Mouse (Mus musculus) CH12.LX (cell line): ENCODE data around the gene Tomm40. TPM values are rescaled to one million over a fixed set of nuclear protein-coding genes. Genes with fewer than 3 reads are reported as not detected.

ENCODE experiments used
- DNase-seq: peaks from one replicate; pipeline ENCODE4 v3.0.0-alpha.2; 2013; ENCODE audit errors: extremely low read depth
- H3K27ac ChIP-seq: 2 replicates; pipeline ENCODE4 v1.5.1; 2012; ENCODE audit warnings: low read depth, mild to moderate bottlenecking, control low read depth, moderate library complexity; ENCODE audit not compliant: insufficient read depth
- H3K27me3 ChIP-seq: replicated peaks from 2 replicates; pipeline ENCODE3; 2012; ENCODE audit warnings: inconsistent platforms
- H3K36me3 ChIP-seq, 2 experiments: replicated peaks in 1 of 2; 2 replicates each; pipeline versions ENCODE3 to v1.6.1; 2012; ENCODE audit warnings: inconsistent platforms in 1 of 2, low read length in 1 of 2, mild to moderate bottlenecking in 1 of 2, mixed read lengths in 1 of 2, moderate library complexity in 1 of 2; ENCODE audit not compliant: control insufficient read depth in 1 of 2, insufficient read depth in 1 of 2
- H3K4me1 ChIP-seq, 2 experiments: 2 replicates each; pipeline ENCODE4 v1.6.1; 2012; ENCODE audit warnings: inconsistent platforms in 1 of 2, moderate library complexity in 1 of 2; ENCODE audit not compliant: insufficient read depth in 2 of 2, control insufficient read depth in 1 of 2
- H3K4me2 ChIP-seq: 2 replicates; pipeline ENCODE4 v1.6.1; 2012; ENCODE audit warnings: low read depth, mild to moderate bottlenecking, control low read depth; ENCODE audit not compliant: poor library complexity, insufficient read depth, severe bottlenecking
- H3K4me3 ChIP-seq, 3 experiments: fragments of 150-350 bp in 1 of 3; sonication (generic) in 1 of 3; replicated peaks in 1 of 3; 2 replicates each; pipeline versions ENCODE3 to v1.5.1; 2011 to 2012; ENCODE audit warnings: low read depth in 2 of 3, low read length in 2 of 3, mild to moderate bottlenecking in 2 of 3, moderate library complexity in 2 of 3, control low read depth in 1 of 3, improper control_type of control experiment in 1 of 3, inconsistent platforms in 1 of 3, mixed read lengths in 1 of 3; ENCODE audit not compliant: poor library complexity in 1 of 3
- H3K79me2 ChIP-seq: replicated peaks from 2 replicates; pipeline ENCODE4 v1.6.1; 2012; ENCODE audit warnings: mild to moderate bottlenecking, moderate library complexity; ENCODE audit not compliant: control insufficient read depth, poor library complexity, insufficient read depth, severe bottlenecking; ENCODE audit errors: extremely low read depth
- H3K9ac ChIP-seq: 2 replicates; pipeline ENCODE4 v1.6.1; 2012; ENCODE audit warnings: low read depth, mild to moderate bottlenecking, control low read depth, moderate library complexity; ENCODE audit not compliant: insufficient read depth
- H3K9me3 ChIP-seq: replicated peaks from 2 replicates; pipeline ENCODE3; 2012; ENCODE audit warnings: low read length, inconsistent platforms, mixed read lengths
- CHD1 ChIP-seq: IDR thresholded peaks from 2 replicates; pipeline ENCODE4 v1.6.1; 2012; ENCODE audit warnings: low read depth, low read length, improper control_type of control experiment, inconsistent platforms
- CHD2 ChIP-seq: IDR thresholded peaks from 2 replicates; pipeline ENCODE4 v1.6.1; 2011; ENCODE audit warnings: low read length, improper control_type of control experiment
- CTCF ChIP-seq, 2 experiments: IDR thresholded peaks in 1 of 2; conservative IDR thresholded peaks in 1 of 2; 2 replicates each; pipeline ENCODE4 v1.5.1; 2011 to 2012; ENCODE audit warnings: low read depth in 2 of 2, low read length in 2 of 2, improper control_type of control experiment in 1 of 2, inconsistent platforms in 1 of 2, mild to moderate bottlenecking in 1 of 2, moderate library complexity in 1 of 2
- E2F4 ChIP-seq: IDR thresholded peaks from 2 replicates; pipeline ENCODE4 v1.6.1; 2011; ENCODE audit warnings: low read depth, low read length, improper control_type of control experiment; ENCODE audit not compliant: insufficient replicate concordance
- ELF1 ChIP-seq: IDR thresholded peaks from 2 replicates; pipeline ENCODE4 v1.6.1; 2014; ENCODE audit warnings: low read depth, mild to moderate bottlenecking, inconsistent platforms, low read length, improper control_type of control experiment
- ETS1 ChIP-seq: conservative IDR thresholded peaks from 2 replicates; pipeline ENCODE4 v1.6.1; 2012; ENCODE audit warnings: low read depth, mild to moderate bottlenecking, inconsistent platforms, low read length, improper control_type of control experiment, moderate library complexity
- HCFC1 ChIP-seq: IDR thresholded peaks from 2 replicates; pipeline ENCODE4 v1.6.1; 2012; ENCODE audit warnings: low read depth, mild to moderate bottlenecking, inconsistent platforms, low read length, improper control_type of control experiment
- JUN ChIP-seq: IDR thresholded peaks from 2 replicates; pipeline ENCODE4 v1.6.1; 2011; ENCODE audit warnings: low read depth, mild to moderate bottlenecking, low read length, improper control_type of control experiment, moderate library complexity; ENCODE audit not compliant: insufficient read depth
- KAT2A ChIP-seq: IDR thresholded peaks from 2 replicates; pipeline ENCODE4 v1.6.1; 2012; ENCODE audit warnings: low read length, improper control_type of control experiment, inconsistent platforms; ENCODE audit not compliant: insufficient replicate concordance
- MAFK ChIP-seq: IDR thresholded peaks from 2 replicates; pipeline ENCODE4 v1.6.1; 2011; ENCODE audit warnings: low read length, improper control_type of control experiment; ENCODE audit not compliant: insufficient replicate concordance
- MAX ChIP-seq: IDR thresholded peaks from 2 replicates; pipeline ENCODE4 v1.6.1; 2011; ENCODE audit warnings: low read length, improper control_type of control experiment
- MXI1 ChIP-seq: IDR thresholded peaks from 2 replicates; pipeline ENCODE4 v1.6.1; 2011; ENCODE audit warnings: mild to moderate bottlenecking, low read depth, low read length, improper control_type of control experiment
- MYC ChIP-seq: IDR thresholded peaks from 2 replicates; pipeline ENCODE4 v1.6.1; 2011; ENCODE audit warnings: low read depth, mild to moderate bottlenecking, improper control_type of control experiment, low read length
- NELFE ChIP-seq: IDR thresholded peaks from 2 replicates; pipeline ENCODE4 v1.6.1; 2011; ENCODE audit warnings: low read depth, low read length, improper control_type of control experiment
- PAX5 ChIP-seq: IDR thresholded peaks from 2 replicates; pipeline ENCODE4 v1.6.1; 2012; ENCODE audit warnings: low read length, inconsistent platforms, mixed read lengths
- POLR2A ChIP-seq: IDR thresholded peaks from 2 replicates; pipeline ENCODE4 v1.6.1; 2011; ENCODE audit warnings: low read depth, mild to moderate bottlenecking, improper control_type of control experiment, low read length
- POLR2AphosphoS2 ChIP-seq: IDR thresholded peaks from 2 replicates; pipeline ENCODE4 v1.6.1; 2011; ENCODE audit warnings: low read depth, low read length, improper control_type of control experiment
- RAD21 ChIP-seq: IDR thresholded peaks from 2 replicates; pipeline ENCODE4 v1.6.1; 2011; ENCODE audit warnings: low read depth, mild to moderate bottlenecking, low read length, improper control_type of control experiment, moderate library complexity
- RCOR1 ChIP-seq: conservative IDR thresholded peaks from 2 replicates; pipeline ENCODE4 v1.6.1; 2012; ENCODE audit warnings: low read depth, mild to moderate bottlenecking, inconsistent platforms, low read length, improper control_type of control experiment
- UBTF ChIP-seq: IDR thresholded peaks from 2 replicates; pipeline ENCODE4 v1.6.1; 2012; ENCODE audit warnings: low read depth, mild to moderate bottlenecking, inconsistent platforms, low read length, improper control_type of control experiment, moderate library complexity
- USF1 ChIP-seq: IDR thresholded peaks from 2 replicates; pipeline ENCODE4 v1.6.1; 2014; ENCODE audit warnings: low read depth, mild to moderate bottlenecking, inconsistent platforms, low read length, improper control_type of control experiment
- ZKSCAN1 ChIP-seq: IDR thresholded peaks from 2 replicates; pipeline ENCODE4 v1.6.1; 2012; ENCODE audit warnings: low read depth, inconsistent platforms, low read length, improper control_type of control experiment, borderline replicate concordance
- ZMIZ1 ChIP-seq: IDR thresholded peaks from 2 replicates; pipeline ENCODE4 v1.6.1; 2012; ENCODE audit warnings: low read depth, mild to moderate bottlenecking, inconsistent platforms, low read length, improper control_type of control experiment
- ZNF384 ChIP-seq: IDR thresholded peaks from 2 replicates; pipeline ENCODE4 v1.6.1; 2012; ENCODE audit warnings: low read depth, low read length, improper control_type of control experiment, inconsistent platforms
- dilution Hi-C: fragments of 300-500 bp; cut with MboI; formaldehyde crosslinking; loops from 2 replicates; pipeline ENCODE4 v1.14.3; 2020; ENCODE audit warnings: low sequenced_read_pairs; ENCODE audit not compliant: extremely low pct_unique_long_range_greater_than_20kb, extremely low pct_ligation_motif_present
- in situ Hi-C: fragments of 300-500 bp; cut with MboI; formaldehyde crosslinking; loops from 3 replicates; pipeline ENCODE4 v1.14.3; 2019; ENCODE audit warnings: low sequenced_read_pairs, low pct_ligation_motif_present, low pct_unique_long_range_greater_than_20kb, mixed read lengths
- polyA plus RNA-seq: library from polyadenylated mRNA; unstranded; fragments of >175 nt; gene quantifications from 2 replicates; pipeline ENCODE4 v1.2.1, GENCODE M21; 2012; ENCODE audit warnings: low read depth; ENCODE audit not compliant: insufficient read length
- total RNA-seq, 2 experiments: library from RNA; depleted of rRNA; stranded (reverse); fragments of 300-350 nt in 1 of 2; fragments of >200 nt in 1 of 2; gene quantifications; 2 replicates each; pipeline ENCODE4 v1.2.3; 2012 to 2014

The Tomm40 gene
- total and polyA plus RNA-seq, 3 experiments = 115 to 221 (median 179) TPM

GRCm38 (mm10) chr7:19722754-19723195, 7.5 kb upstream of the Tomm40 start:
- Histone ChIP-seq H3K36me3 (peaks cover 2 to 28% of the 10 kb centered on the region in 2 experiments), H3K27ac (no peak overlapping the region), H3K79me2 (no peaks in the 10 kb centered on the region), H3K9me3 (peaks cover 9% of the 10 kb centered on the region), H3K9ac (no peak overlapping the region), H3K4me3 (no peak overlapping the region), H3K4me2 (no peak overlapping the region), H3K4me1 (peaks cover 0 to 11% of the 10 kb centered on the region in 2 experiments; a peak in 2 of 4 replicates), H3K27me3 (no peaks in the 10 kb centered on the region)
- in situ Hi-C loops (no loop called here), dilution Hi-C loops (no loop called here)
- TF ChIP-seq NELFE (no peak), RCOR1 (no peak), ZKSCAN1 (no peak), ZMIZ1 (no peak), MYC (no peak), PAX5 (no peak), MXI1 (no peak), RAD21 (no peak), ELF1 (no peak), POLR2A (no peak), USF1 (no peak)
- no peak for DNase-seq

- Histone ChIP-seq H3K4me2 (no peak overlapping the region), H3K27ac (no peak overlapping the region), H3K9me3 (peaks cover 9% of the 10 kb centered on the region), H3K4me3 (no peak overlapping the region), H3K36me3 (peaks cover 1 to 5% of the 10 kb centered on the region in 2 experiments), H3K9ac (no peak overlapping the region), H3K27me3 (no peaks in the 10 kb centered on the region), H3K4me1 (peaks cover 4 to 22% of the 10 kb centered on the region in 2 experiments; a peak in 3 of 4 replicates), H3K79me2 (peaks cover 9% of the 10 kb centered on the region)
- TF ChIP-seq ZNF384 (no peak), POLR2A (no peak), KAT2A (no peak), E2F4 (no peak), UBTF (no peak), CTCF (conservative IDR thresholded peaks at IDR 0.05 in 1 of 2, IDR thresholded peaks at IDR 0.05 in 1 of 2; ENCODE audit: low read depth in 2 of 2, low read length in 2 of 2) (no peak), POLR2AphosphoS2 (no peak), ZMIZ1 (no peak), ETS1 (no peak), CHD2 (no peak), CHD1 (no peak), MYC (no peak), MAFK (no peak), JUN (no peak), HCFC1 (no peak), MAX (no peak)
- in situ Hi-C loops = no loop called here
- no peak for DNase-seq
- dilution Hi-C loops = no loop called here
These were observed 4.0 kb upstream of the Tomm40 start for GRCm38 (mm10) chr7:19719200-19719599.
